Mouse (Mus musculus) adrenal gland, postnatal 36 days (tissue): ENCODE measurements around the gene Tdpoz4. TPM values are rescaled to one million over a fixed set of nuclear protein-coding genes. Genes with fewer than 3 reads are reported as not detected.
"Not testable (repeated sequence)": the region's sequence is repeated elsewhere in the genome, so short reads cannot be mapped to it uniquely, and the experiment has no call there.

ENCODE experiments used
- DNase-seq, 2 experiments: peaks; one replicate each; pipeline ENCODE4 v3.0.0; 2021; ENCODE audit warnings: mixed read lengths in 1 of 2
- long read RNA-seq, 2 experiments: library from polyadenylated mRNA; stranded (forward); transcript quantifications; one replicate each; pipeline ENCODE4 v2.0.0; 2021; ENCODE audit warnings: borderline sequencing depth in 2 of 2
- total RNA-seq, 2 experiments: library from RNA; stranded (reverse); gene quantifications; 2 replicates each; pipeline ENCODE4 v1.2.3; 2021

Gene Tdpoz4
- total RNA-seq, result not detected
- long read RNA-seq, experiment 1, result 0 reads
- long read RNA-seq, experiment 2, result 0 reads

- not testable (repeated sequence) for DNase-seq
Measured at GRCm38 (mm10) chr3:93796098-93796497, at the start of gene Tdpoz4. TSS of gene Tdpoz4 (plus strand) at chr3:93796398.

DNA sequence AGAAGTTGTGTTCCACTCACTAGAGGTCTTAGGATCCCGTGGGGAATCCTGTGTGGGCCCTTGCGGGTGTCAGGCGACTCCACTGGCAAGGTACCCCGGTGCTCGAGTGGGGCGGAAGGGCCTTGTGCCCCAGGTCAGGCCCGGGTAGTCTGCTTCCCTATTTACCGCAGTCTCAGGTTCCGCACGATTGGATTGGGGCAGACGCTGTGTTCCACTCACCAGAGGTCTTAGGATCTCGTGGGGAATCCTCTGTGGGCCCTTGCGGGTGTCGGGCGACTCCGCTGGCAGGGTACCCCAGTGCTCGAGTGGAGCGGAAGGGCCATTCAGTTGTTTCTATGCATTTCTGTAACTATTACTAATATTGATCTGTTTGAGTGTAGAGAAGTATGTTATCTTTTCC is 42.2 kb upstream of the Tdpoz4 start:
- not testable (repeated sequence) for DNase-seq

- DNase-seq, result not testable (repeated sequence)
Measured at GRCm38 (mm10) chr3:93772700-93773099, 23.5 kb upstream of the Tdpoz4 start, which contains the start of gene Gm5773. TSS of gene Gm5773 (plus strand) at chr3:93773000.

- DNase-seq, result not testable (repeated sequence)
Measured at GRCm38 (mm10) chr3:93813341-93813740, 17.1 kb downstream of the Tdpoz4 start.

DNA sequence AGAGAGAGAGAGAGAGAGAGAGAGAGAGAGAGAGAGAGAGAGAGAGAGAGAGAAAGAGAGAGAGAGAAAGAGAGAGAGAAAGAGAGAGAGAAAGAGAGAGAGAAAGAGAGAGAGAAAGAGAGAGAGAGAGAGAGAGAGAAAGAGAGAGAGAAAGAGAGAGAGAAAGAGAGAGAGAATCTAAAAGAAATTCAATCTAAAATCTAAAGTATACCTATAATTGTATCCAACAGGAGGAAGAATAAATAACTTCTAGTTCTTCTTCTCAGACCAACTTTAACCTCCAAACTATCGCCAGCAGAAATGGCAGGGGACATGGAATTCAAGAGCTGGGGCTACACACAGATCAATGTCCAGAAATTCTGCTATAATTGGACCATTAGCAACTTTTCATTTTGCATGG is 29.5 kb downstream of the Tdpoz4 start, which contains the start of gene Tdpoz3:
TSS of gene Tdpoz3 (plus strand) at position 301 of the 400 bp plus-strand sequence.
- DNase-seq, result not testable (repeated sequence)

Other genes starting within 250 kb of the Tdpoz4 start
- 100 to 1,000 TPM; 166 to 192 TPM for gene S100a10, start 241.3 kb upstream of the Tdpoz4 start, total RNA-seq
- gene Tdpoz2, start 143.7 kb upstream of the Tdpoz4 start, total RNA-seq, result under 1 TPM in 1 of 2 experiments, not detected in 1; 0.46 TPM
- not detected for gene Tdpoz1, start 120.1 kb upstream of the Tdpoz4 start, total RNA-seq
- gene Gm37596, start 103.3 kb upstream of the Tdpoz4 start, total RNA-seq, result not detected
- gene Gm5773, start 23.4 kb upstream of the Tdpoz4 start, total RNA-seq, result not detected
- not detected for gene Tdpoz3, start 29.6 kb downstream of the Tdpoz4 start, total RNA-seq
- not detected for gene Gm9117, start 147.1 kb downstream of the Tdpoz4 start, total RNA-seq
- gene Tdpoz5, start 164.9 kb downstream of the Tdpoz4 start, total RNA-seq, result not detected